Mouse (Mus musculus) neutrophil, adult 65 days (primary cell): Measurements from ENCODE around the gene Vmn1r51. TPM values are rescaled to one million over a fixed set of nuclear protein-coding genes. Genes with fewer than 3 reads are reported as not detected.

Experiments used
- total RNA-seq: library from RNA; stranded (reverse); gene quantifications from 2 replicates; pipeline ENCODE4 v1.2.4, GENCODE M21; 2023

Gene Vmn1r51
- total RNA-seq: not detected in 2 replicates

GRCm38 (mm10) chr6:90122296-90122695 lies at the start of gene Vmn1r51:
Gene Vmn1r51, plus strand, starts transcription at chr6:90122596.

GRCm38 (mm10) chr6:90078406-90078805 lies 44.0 kb upstream of the Vmn1r51 start, which contains the start of gene Vmn1r49:
Gene Vmn1r49, minus strand, starts transcription at chr6:90078506.

GRCm38 (mm10) chr6:90101130-90101529 lies 21.3 kb upstream of the Vmn1r51 start, which contains the start of gene Vmn1r50:
Gene Vmn1r50, plus strand, starts transcription at chr6:90101430.

GRCm38 (mm10) chr6:90174508-90174907 lies 52.1 kb downstream of the Vmn1r51 start, which contains the start of gene Vmn1r52:
Gene Vmn1r52, plus strand, starts transcription at chr6:90174808.

Other genes with a start within 250 kb of the Vmn1r51 start
- gene Vmn1r42, start 246.2 kb upstream of the Vmn1r51 start, total RNA-seq: not detected in 2 replicates
- not detected in 2 replicates for gene Vmn1r43, start 246.2 kb upstream of the Vmn1r51 start, total RNA-seq
- not detected in 2 replicates for gene Vmn1r44, start 238.9 kb upstream of the Vmn1r51 start, total RNA-seq
- not detected in 2 replicates for gene Vmn1r45, start 182.0 kb upstream of the Vmn1r51 start, total RNA-seq
- gene Vmn1r46, start 153.3 kb upstream of the Vmn1r51 start, total RNA-seq: not detected in 2 replicates
- not detected in 2 replicates for gene Vmn1r47, start 106.4 kb upstream of the Vmn1r51 start, total RNA-seq
- not detected in 2 replicates for gene Vmn1r48, start 85.8 kb upstream of the Vmn1r51 start, total RNA-seq
- not detected in 2 replicates for gene Vmn1r49, start 44.1 kb upstream of the Vmn1r51 start, total RNA-seq
- gene Vmn1r50, start 21.2 kb upstream of the Vmn1r51 start, total RNA-seq: not detected in 2 replicates
- not detected in 2 replicates for gene Vmn1r52, start 52.2 kb downstream of the Vmn1r51 start, total RNA-seq
- not detected in 2 replicates for gene V1ra8, start 80.2 kb downstream of the Vmn1r51 start, total RNA-seq
- not detected in 2 replicates for gene Vmn1r53, start 101.8 kb downstream of the Vmn1r51 start, total RNA-seq
- gene Vmn1r54, start 123.7 kb downstream of the Vmn1r51 start, total RNA-seq: not detected in 2 replicates
- gene BC048671, start 178.6 kb downstream of the Vmn1r51 start, total RNA-seq: not detected in 2 replicates
- 29.0 and 35.1 TPM in 2 replicates for gene Chst13, start 202.6 kb downstream of the Vmn1r51 start, total RNA-seq
- not detected in 2 replicates for gene Uroc1, start 210.7 kb downstream of the Vmn1r51 start, total RNA-seq
- 49.1 and 64.8 TPM in 2 replicates for gene Zxdc, start 246.9 kb downstream of the Vmn1r51 start, total RNA-seq